Mouse (Mus musculus): ENCODE measurements around the gene Pmel.

- TF ChIP-seq CTCF (IDR thresholded peaks at IDR 0.05 in 2 of 3, conservative IDR thresholded peaks at IDR 0.05 in 1 of 3; ENCODE audit: control insufficient read depth in 1 of 3, insufficient read depth in 1 of 3, low read depth in 2 of 3, low read length in 3 of 3, poor library complexity in 1 of 3, severe bottlenecking in 1 of 3) (no peak), CHD2 (IDR thresholded peaks at IDR 0.05; ENCODE audit: low read length) (no peak)
Observed at GRCm38 (mm10) chr10:128737435-128737834, 33.4 kb downstream of the Pmel start.
